Mouse (Mus musculus) midbrain, embryonic 14.5 days (tissue): ENCODE results near the gene Cln6. TPM values are rescaled to one million over a fixed set of nuclear protein-coding genes. Genes with fewer than 3 reads are reported as not detected.

ENCODE experiments used
- ATAC-seq: fragments of 200-750 bp; cut with Nextera tagmentation; 2 replicates; pipeline ENCODE4 v1.8.0; 2017; ENCODE audit warnings: moderate number of reproducible peaks, moderate library complexity; ENCODE audit not compliant: low FRiP score, low TSS enrichment
- DNase-seq: peaks from one replicate; pipeline ENCODE4 v3.0.0-alpha.2; 2015
- H3K27ac ChIP-seq: fragments of 300-500 bp; sonication (generic); replicated peaks from 2 replicates; pipeline ENCODE4 v1.5.1; 2014; ENCODE audit warnings: mild to moderate bottlenecking, low read depth, low read length, moderate library complexity
- H3K27me3 ChIP-seq: fragments of 300-500 bp; sonication (generic); 2 replicates; pipeline ENCODE4 v1.6.1; 2014; ENCODE audit warnings: low read length, control low read depth, mixed read lengths; ENCODE audit not compliant: control insufficient read depth, insufficient read depth
- H3K36me3 ChIP-seq: fragments of 300-500 bp; sonication (generic); 2 replicates; pipeline ENCODE4 v1.6.1; 2014; ENCODE audit warnings: low read length, control low read depth; ENCODE audit not compliant: control insufficient read depth, insufficient read depth
- H3K4me1 ChIP-seq: fragments of 300-500 bp; sonication (generic); 2 replicates; pipeline ENCODE4 v1.6.1; 2014; ENCODE audit warnings: mild to moderate bottlenecking, antibody characterized with exemption, low read length, control low read depth; ENCODE audit not compliant: control insufficient read depth, insufficient read depth
- H3K4me2 ChIP-seq: fragments of 300-500 bp; sonication (generic); 2 replicates; pipeline ENCODE4 v1.6.1; 2014; ENCODE audit warnings: mild to moderate bottlenecking, low read length, moderate library complexity
- H3K4me3 ChIP-seq: fragments of 300-500 bp; sonication (generic); replicated peaks from 2 replicates; pipeline ENCODE4 v1.5.1; 2014; ENCODE audit warnings: low read depth, low read length
- H3K9ac ChIP-seq: fragments of 300-500 bp; sonication (generic); replicated peaks from 2 replicates; pipeline ENCODE4 v1.6.1; 2014; ENCODE audit warnings: mild to moderate bottlenecking, low read length, moderate library complexity
- H3K9me3 ChIP-seq: fragments of 300-500 bp; sonication (generic); 2 replicates; pipeline ENCODE4 v1.6.1; 2016; ENCODE audit warnings: low read length, control low read depth, mixed read lengths; ENCODE audit not compliant: control insufficient read depth
- WGBS: fragments of 180-500 bp; shearing (Covaris S2); extraction: QIAGEN DNeasy Blood & Tissue Kit; methylation state at CpG from one replicate; pipeline ENCODE4 v1.1.7; 2014; 5-methylcytosine and 5-hydroxymethylcytosine counted together
- polyA plus RNA-seq: library from polyadenylated mRNA; unstranded; fragments of >200 nt; fragmentation: Nextera tagmentation; extraction: Ambion mirVana; gene quantifications from 2 replicates; pipeline ENCODE4 v1.2.1, GENCODE M21; 2014

The Cln6 gene
- polyA plus RNA-seq, 1 experiment from 2014 or later, result 5.2 TPM

GRCm38 (mm10) chr9:62839172-62839770 is 686 bp downstream of the Cln6 start:
- Histone ChIP-seq H3K4me2 (peak overlapping the region; percentile 94), H3K4me3 (peak overlapping the region; percentile 63), H3K27ac (peak overlapping the region; percentile 61; the same call in 1 of the 2 replicates), H3K9ac (peak overlapping the region; percentile 75), H3K9me3 (no peaks in the 10 kb centered on the region), H3K36me3 (no peaks in the 10 kb centered on the region), H3K27me3 (no peaks in the 10 kb centered on the region), H3K4me1 (peaks cover 14% of the 10 kb centered on the region; the same call in 1 of the 2 replicates)
- DNase-seq (no peak), ATAC-seq (no peak)
- 14% methylated on average over 14 of the region's 14 CpGs for WGBS

DNA sequence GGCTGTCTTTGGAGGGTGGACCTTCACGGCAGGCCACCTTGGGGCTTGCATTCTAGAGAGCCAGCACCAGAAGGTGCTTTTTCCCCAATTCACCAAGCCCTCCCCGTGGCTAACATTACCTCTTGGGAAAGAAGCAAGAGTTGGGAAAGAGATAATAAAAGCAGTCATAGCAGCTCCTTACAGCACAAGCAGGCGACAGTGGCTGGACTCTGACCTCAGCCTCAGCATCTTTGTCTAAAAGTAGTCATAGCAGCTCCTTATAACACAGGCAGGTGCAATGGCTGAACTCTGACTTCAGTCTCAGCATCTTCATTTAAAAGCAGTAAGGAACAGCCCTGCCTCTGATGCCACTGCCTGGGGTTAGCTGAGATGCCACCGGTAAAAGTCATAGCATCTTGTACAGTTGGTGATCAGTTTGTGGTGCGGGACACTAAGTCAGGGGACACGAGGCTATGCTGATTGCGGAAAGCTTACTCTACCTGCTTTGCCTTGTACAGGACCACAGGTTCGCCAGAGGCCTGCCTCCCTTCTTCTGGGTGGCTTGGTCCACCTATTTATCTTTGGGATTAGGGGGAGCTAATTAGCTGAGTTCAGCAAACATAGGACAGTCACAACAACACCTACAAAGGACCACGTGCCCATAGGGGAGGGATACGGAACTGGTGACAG is 4.9 kb downstream of the Cln6 start:
- H3K36me3 ChIP-seq, result no peaks in the 10 kb centered on the region
- H3K4me3 ChIP-seq, result no peak overlapping the region
- H3K27me3 ChIP-seq, result no peaks in the 10 kb centered on the region
- H3K9ac ChIP-seq, result no peak overlapping the region
- WGBS, result 82% methylated on average over 10 of the region's 10 CpGs
- H3K27ac ChIP-seq, result no peak overlapping the region
- no peaks in the 10 kb centered on the region for H3K9me3 ChIP-seq
- no peak overlapping the region for H3K4me2 ChIP-seq
- H3K4me1 ChIP-seq, result peaks cover 8% of the 10 kb centered on the region; the same call in 1 of the 2 replicates
- ATAC-seq (no peak), DNase-seq (no peak)

GRCm38 (mm10) chr9:62844461-62844860 is 5.9 kb downstream of the Cln6 start:
- Histone ChIP-seq H3K4me3 (no peak overlapping the region), H3K27ac (no peak overlapping the region), H3K9me3 (no peaks in the 10 kb centered on the region), H3K4me2 (no peak overlapping the region), H3K4me1 (peaks cover 2% of the 10 kb centered on the region; the same call in 1 of the 2 replicates), H3K27me3 (no peaks in the 10 kb centered on the region), H3K9ac (no peak overlapping the region), H3K36me3 (no peaks in the 10 kb centered on the region)
- ATAC-seq (no peak), DNase-seq (no peak)
- 97% methylated on average over 5 of the region's 5 CpGs for WGBS

GRCm38 (mm10) chr9:62847694-62848093 is 9.1 kb downstream of the Cln6 start:
- 5% methylated on average over 3 of the region's 3 CpGs for WGBS
- no peak overlapping the region for H3K4me3 ChIP-seq
- H3K36me3 ChIP-seq, result no peaks in the 10 kb centered on the region
- DNase-seq (peak; percentile 88), ATAC-seq (no peak; the same call in 1 of the 2 replicates)
- no peak overlapping the region for H3K27ac ChIP-seq
- H3K4me1 ChIP-seq, result no peaks in the 10 kb centered on the region
- no peaks in the 10 kb centered on the region for H3K9me3 ChIP-seq
- H3K9ac ChIP-seq, result no peak overlapping the region
- H3K27me3 ChIP-seq, result no peaks in the 10 kb centered on the region
- H3K4me2 ChIP-seq, result no peak overlapping the region

- H3K27ac ChIP-seq, result no peak overlapping the region
- H3K9me3 ChIP-seq, result no peaks in the 10 kb centered on the region
- ATAC-seq (no peak), DNase-seq (no peak)
- no peak overlapping the region for H3K4me2 ChIP-seq
- no peaks in the 10 kb centered on the region for H3K27me3 ChIP-seq
- H3K4me3 ChIP-seq, result no peak overlapping the region
- H3K36me3 ChIP-seq, result no peaks in the 10 kb centered on the region
- 73% methylated on average over 3 of the region's 3 CpGs for WGBS
- H3K9ac ChIP-seq, result no peak overlapping the region
- H3K4me1 ChIP-seq, result no peaks in the 10 kb centered on the region
Measured at GRCm38 (mm10) chr9:62848641-62849040, 10.1 kb downstream of the Cln6 start.

- ATAC-seq (no peak), DNase-seq (no peak)
- Histone ChIP-seq H3K27me3 (no peaks in the 10 kb centered on the region), H3K4me1 (no peaks in the 10 kb centered on the region), H3K9ac (no peak overlapping the region), H3K9me3 (no peaks in the 10 kb centered on the region), H3K27ac (no peak overlapping the region), H3K4me2 (no peak overlapping the region), H3K4me3 (no peak overlapping the region), H3K36me3 (no peaks in the 10 kb centered on the region)
- WGBS, result 52% methylated on average over 2 of the region's 2 CpGs
Measured at GRCm38 (mm10) chr9:62851571-62851970, 13.0 kb downstream of the Cln6 start.

DNA sequence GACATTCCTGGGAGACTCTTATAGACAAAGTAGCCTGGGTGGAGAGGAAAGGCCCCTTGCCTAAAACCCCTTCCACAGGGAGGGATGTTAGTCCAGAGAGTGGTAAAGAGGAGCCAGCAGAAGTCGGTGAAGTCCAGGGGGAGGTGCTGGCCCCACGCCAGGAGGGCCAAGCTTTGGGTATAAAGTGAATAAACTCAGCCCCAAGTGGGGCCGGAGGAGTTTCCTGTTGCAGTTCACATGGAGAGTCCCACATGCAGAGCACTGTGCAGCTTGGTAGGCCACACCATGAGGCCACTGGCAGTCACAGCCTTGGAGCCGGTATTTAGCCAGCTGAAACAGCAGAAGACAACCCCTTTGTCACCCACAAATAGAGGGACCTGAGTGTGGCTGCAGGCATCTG is 15.9 kb downstream of the Cln6 start:
- H3K36me3 ChIP-seq, result no peaks in the 10 kb centered on the region
- no peaks in the 10 kb centered on the region for H3K27me3 ChIP-seq
- DNase-seq, result no peak
- ATAC-seq, result no peak
- H3K4me3 ChIP-seq, result no peak overlapping the region
- no peaks in the 10 kb centered on the region for H3K9me3 ChIP-seq
- H3K4me1 ChIP-seq, result peaks cover 4% of the 10 kb centered on the region
- no peak overlapping the region for H3K27ac ChIP-seq
- H3K4me2 ChIP-seq, result no peak overlapping the region
- H3K9ac ChIP-seq, result no peak overlapping the region
- 62% methylated on average over 4 of the region's 4 CpGs for WGBS

DNA sequence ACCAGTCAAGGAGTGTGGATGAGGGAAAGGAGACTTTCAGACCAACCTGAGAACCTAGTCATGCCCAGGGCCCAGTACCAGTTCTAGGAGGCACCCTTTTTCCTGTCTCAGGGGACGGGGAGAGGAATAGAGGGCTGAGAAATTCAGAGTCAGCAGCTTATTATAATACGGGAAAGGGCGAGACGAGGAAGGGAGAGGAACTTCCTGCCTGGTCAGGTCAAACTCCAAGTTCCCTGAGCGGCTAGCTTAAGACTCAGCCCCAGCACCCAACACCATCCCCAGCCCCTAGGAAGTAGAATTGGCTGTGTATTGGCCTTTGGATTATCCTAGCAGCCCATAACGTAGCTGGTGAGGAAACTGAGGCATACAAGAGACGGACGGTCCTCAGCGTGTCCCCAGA is 18.6 kb downstream of the Cln6 start:
- Histone ChIP-seq H3K4me3 (no peak overlapping the region), H3K9ac (no peak overlapping the region), H3K27me3 (no peaks in the 10 kb centered on the region), H3K4me2 (no peak overlapping the region), H3K27ac (no peak overlapping the region), H3K4me1 (peaks cover 4% of the 10 kb centered on the region), H3K9me3 (no peaks in the 10 kb centered on the region), H3K36me3 (no peaks in the 10 kb centered on the region)
- DNase-seq, result no peak
- 86% methylated on average over 9 of the region's 9 CpGs for WGBS
- no peak for ATAC-seq

GRCm38 (mm10) chr9:62857719-62858261 is 19.2 kb downstream of the Cln6 start, which contains the start of gene Calml4:
Gene Calml4, plus strand, starts transcription at chr9:62858080.
- ATAC-seq, result no peak

More at GRCm38 (mm10) chr9:62857719-62858261, 19.2 kb downstream of the Cln6 start, which contains the start of gene Calml4:
- WGBS, result 60% methylated on average over 20 of the region's 20 CpGs
- H3K36me3 ChIP-seq, result no peaks in the 10 kb centered on the region
- peak; percentile 64 for DNase-seq
- H3K9me3 ChIP-seq, result no peaks in the 10 kb centered on the region
- H3K4me1 ChIP-seq, result peaks cover 4% of the 10 kb centered on the region
- H3K9ac ChIP-seq, result no peak within 1 kb of the TSS
- no peaks in the 10 kb centered on the region for H3K27me3 ChIP-seq
- H3K4me2 ChIP-seq, result no peak within 1 kb of the TSS
- H3K27ac ChIP-seq, result 0 out of 2 replicates have a peak within 1 kb of the TSS, but pooled peaks have one; percentile 8
- H3K4me3 ChIP-seq, result no peak within 1 kb of the TSS
